Mouse (Mus musculus) limb, embryonic 15.5 days (tissue): Measurements from ENCODE around the gene Tm4sf4. TPM values are rescaled to one million over a fixed set of nuclear protein-coding genes. Genes with fewer than 3 reads are reported as not detected.

Source experiments
- ATAC-seq: fragments of 200-750 bp; cut with Nextera tagmentation; 2 replicates; pipeline ENCODE4 v1.8.0; 2017; ENCODE audit warnings: low read depth, moderate TSS enrichment; ENCODE audit not compliant: insufficient number of reproducible peaks, low FRiP score, low TSS enrichment
- H3K27ac ChIP-seq: fragments of 300-500 bp; sonication (generic); 2 replicates; pipeline ENCODE4 v1.5.1; 2015; ENCODE audit warnings: moderate library complexity, mild to moderate bottlenecking, inconsistent platforms
- H3K27me3 ChIP-seq: fragments of 300-500 bp; sonication (generic); 2 replicates; pipeline ENCODE4 v1.6.1; 2015; ENCODE audit warnings: inconsistent platforms
- H3K36me3 ChIP-seq: fragments of 300-500 bp; sonication (generic); 2 replicates; pipeline ENCODE4 v1.6.1; 2015; ENCODE audit warnings: inconsistent platforms
- H3K4me1 ChIP-seq: fragments of 300-500 bp; sonication (generic); 2 replicates; pipeline ENCODE4 v1.6.1; 2015; ENCODE audit warnings: inconsistent platforms
- H3K4me2 ChIP-seq: fragments of 300-500 bp; sonication (generic); 2 replicates; pipeline ENCODE4 v1.6.1; 2015; ENCODE audit warnings: mild to moderate bottlenecking, inconsistent platforms
- H3K4me3 ChIP-seq: fragments of 300-500 bp; sonication (generic); 2 replicates; pipeline ENCODE4 v1.5.1; 2015; ENCODE audit warnings: mild to moderate bottlenecking, inconsistent platforms
- H3K9ac ChIP-seq: fragments of 300-500 bp; sonication (generic); 2 replicates; pipeline ENCODE4 v1.6.1; 2015; ENCODE audit warnings: inconsistent platforms
- H3K9me3 ChIP-seq: fragments of 300-500 bp; sonication (generic); 2 replicates; pipeline ENCODE4 v1.6.1; 2016; ENCODE audit warnings: inconsistent platforms
- WGBS: fragments of 180-500 bp; shearing (Covaris S2); methylation state at CpG from one replicate; pipeline ENCODE4 v1.1.7; 2015; 5-methylcytosine and 5-hydroxymethylcytosine counted together
- polyA plus RNA-seq: library from polyadenylated mRNA; unstranded; fragments of >200 nt; fragmentation: Nextera tagmentation; extraction: Ambion mirVana; gene quantifications from 2 replicates; pipeline ENCODE4 v1.2.1, GENCODE M21; 2015

The Tm4sf4 gene
- polyA plus RNA-seq, 1 experiment from 2014 or later = 0.38 TPM

GRCm38 (mm10) chr3:57440956-57441355 lies 15.8 kb downstream of the Tm4sf4 start:
- Histone ChIP-seq H3K9me3 (no peaks in the 10 kb centered on the region), H3K9ac (no peak overlapping the region), H3K4me1 (0 out of 2 replicates have a peak, but pooled peaks cover 4% of the 10 kb centered on the region), H3K36me3 (no peaks in the 10 kb centered on the region), H3K27ac (no peak overlapping the region), H3K27me3 (no peaks in the 10 kb centered on the region), H3K4me3 (no peak overlapping the region), H3K4me2 (no peak overlapping the region)
- 41% methylated on average over 3 of the region's 3 CpGs for WGBS
- ATAC-seq = no peak

- Histone ChIP-seq H3K27me3 (no peaks in the 10 kb centered on the region), H3K4me1 (peaks cover 7% of the 10 kb centered on the region; the same call in 1 of the 2 replicates), H3K27ac (no peak overlapping the region; the same call in 1 of the 2 replicates), H3K9ac (no peak overlapping the region), H3K36me3 (no peaks in the 10 kb centered on the region), H3K4me2 (no peak overlapping the region), H3K9me3 (no peaks in the 10 kb centered on the region), H3K4me3 (no peak overlapping the region)
- ATAC-seq = no peak
- WGBS = 39% methylated on average over 3 of the region's 3 CpGs
These were observed 20.6 kb downstream of the Tm4sf4 start for GRCm38 (mm10) chr3:57445706-57446105.

- no peak for ATAC-seq
- Histone ChIP-seq H3K27me3 (no peaks in the 10 kb centered on the region), H3K27ac (no peak overlapping the region), H3K9me3 (no peaks in the 10 kb centered on the region), H3K4me2 (no peak overlapping the region), H3K4me1 (peaks cover 7% of the 10 kb centered on the region; the same call in 1 of the 2 replicates), H3K36me3 (no peaks in the 10 kb centered on the region), H3K4me3 (no peak overlapping the region), H3K9ac (no peak overlapping the region)
- WGBS = 34% methylated on average over 1 of the region's 1 CpGs
These were observed 22.8 kb downstream of the Tm4sf4 start for GRCm38 (mm10) chr3:57447889-57448288.

- Histone ChIP-seq H3K9ac (no peak overlapping the region), H3K4me2 (no peak overlapping the region), H3K36me3 (no peaks in the 10 kb centered on the region), H3K9me3 (no peaks in the 10 kb centered on the region), H3K4me1 (peaks cover 7% of the 10 kb centered on the region; the same call in 1 of the 2 replicates), H3K27me3 (no peaks in the 10 kb centered on the region), H3K4me3 (no peak overlapping the region), H3K27ac (no peak overlapping the region)
- 28% methylated on average over 5 of the region's 5 CpGs for WGBS
- ATAC-seq = no peak
These were observed 23.3 kb downstream of the Tm4sf4 start for GRCm38 (mm10) chr3:57448445-57448844.

- Histone ChIP-seq H3K9ac (no peak overlapping the region), H3K36me3 (peaks cover 50% of the 10 kb centered on the region), H3K27me3 (no peaks in the 10 kb centered on the region), H3K4me2 (no peak overlapping the region), H3K4me1 (no peaks in the 10 kb centered on the region), H3K9me3 (no peaks in the 10 kb centered on the region), H3K27ac (no peak overlapping the region), H3K4me3 (no peak overlapping the region)
- no peak for ATAC-seq
- 38% methylated on average over 11 of the region's 11 CpGs for WGBS
These were observed 33.5 kb downstream of the Tm4sf4 start for GRCm38 (mm10) chr3:57458652-57459051.

GRCm38 (mm10) chr3:57463302-57463701 lies 38.2 kb downstream of the Tm4sf4 start:
- Histone ChIP-seq H3K4me1 (no peaks in the 10 kb centered on the region), H3K36me3 (peaks cover 38% of the 10 kb centered on the region), H3K9me3 (no peaks in the 10 kb centered on the region), H3K27me3 (no peaks in the 10 kb centered on the region), H3K4me2 (no peak overlapping the region), H3K4me3 (no peak overlapping the region), H3K27ac (no peak overlapping the region), H3K9ac (no peak overlapping the region)
- 93% methylated on average over 4 of the region's 4 CpGs for WGBS
- no peak for ATAC-seq

- H3K27ac ChIP-seq = no peak overlapping the region
- no peak overlapping the region for H3K4me3 ChIP-seq
- 59% methylated on average over 3 of the region's 3 CpGs for WGBS
- ATAC-seq = no peak
- peaks cover 15% of the 10 kb centered on the region for H3K4me1 ChIP-seq
- peaks cover 20% of the 10 kb centered on the region for H3K36me3 ChIP-seq
- H3K9me3 ChIP-seq = no peaks in the 10 kb centered on the region
- no peak overlapping the region for H3K9ac ChIP-seq
- no peak overlapping the region for H3K4me2 ChIP-seq
- no peaks in the 10 kb centered on the region for H3K27me3 ChIP-seq
These were observed 41.2 kb downstream of the Tm4sf4 start for GRCm38 (mm10) chr3:57466289-57466688.

GRCm38 (mm10) chr3:57469325-57469724 lies 44.2 kb downstream of the Tm4sf4 start:
- WGBS = 93% methylated on average over 3 of the region's 3 CpGs
- no peak for ATAC-seq
- no peak overlapping the region for H3K9ac ChIP-seq

GRCm38 (mm10) chr3:57470326-57470725 lies 45.2 kb downstream of the Tm4sf4 start:
- H3K27me3 ChIP-seq = no peaks in the 10 kb centered on the region
- H3K4me3 ChIP-seq = 0 out of 2 replicates have a peak overlapping the region, but pooled peaks have one; percentile 17
- peak overlapping the region; percentile 37 for H3K4me2 ChIP-seq
- peak; percentile 56; the same call in 1 of the 2 replicates for ATAC-seq
- peaks cover 31% of the 10 kb centered on the region for H3K4me1 ChIP-seq
- H3K36me3 ChIP-seq = no peaks in the 10 kb centered on the region
- 6% methylated on average over 5 of the region's 5 CpGs for WGBS
- H3K9me3 ChIP-seq = no peaks in the 10 kb centered on the region
- no peak overlapping the region for H3K9ac ChIP-seq
- H3K27ac ChIP-seq = peak overlapping the region; percentile 91

More at GRCm38 (mm10) chr3:57469325-57469724, 44.2 kb downstream of the Tm4sf4 start:
- no peaks in the 10 kb centered on the region for H3K9me3 ChIP-seq
- peaks cover 31% of the 10 kb centered on the region for H3K4me1 ChIP-seq
- no peaks in the 10 kb centered on the region for H3K27me3 ChIP-seq
- no peak overlapping the region for H3K4me3 ChIP-seq
- no peak overlapping the region for H3K4me2 ChIP-seq
- no peak overlapping the region for H3K27ac ChIP-seq
- no peaks in the 10 kb centered on the region for H3K36me3 ChIP-seq

GRCm38 (mm10) chr3:57470981-57471601 lies 46.0 kb downstream of the Tm4sf4 start:
- H3K4me2 ChIP-seq = peak overlapping the region; percentile 37
- 0 out of 2 replicates have a peak, but pooled peaks cover 2% of the 10 kb centered on the region for H3K36me3 ChIP-seq
- H3K4me3 ChIP-seq = peak overlapping the region; percentile 17
- peak overlapping the region; percentile 91 for H3K27ac ChIP-seq
- no peaks in the 10 kb centered on the region for H3K9me3 ChIP-seq
- no peak overlapping the region for H3K9ac ChIP-seq
- H3K4me1 ChIP-seq = peaks cover 31% of the 10 kb centered on the region
- no peaks in the 10 kb centered on the region for H3K27me3 ChIP-seq
- WGBS = 8% methylated on average over 15 of the region's 15 CpGs
- peak; percentile 66 for ATAC-seq

GRCm38 (mm10) chr3:57472407-57472806 lies 47.3 kb downstream of the Tm4sf4 start:
- Histone ChIP-seq H3K4me1 (peaks cover 31% of the 10 kb centered on the region), H3K4me2 (no peak overlapping the region), H3K27ac (peak overlapping the region; percentile 62; the same call in 1 of the 2 replicates), H3K9me3 (no peaks in the 10 kb centered on the region), H3K4me3 (no peak overlapping the region), H3K36me3 (peaks cover 14% of the 10 kb centered on the region), H3K27me3 (no peaks in the 10 kb centered on the region), H3K9ac (no peak overlapping the region)
- no peak for ATAC-seq
- 36% methylated on average over 4 of the region's 4 CpGs for WGBS

- H3K9me3 ChIP-seq = no peaks in the 10 kb centered on the region
- H3K9ac ChIP-seq = no peak overlapping the region
- no peak overlapping the region for H3K4me3 ChIP-seq
- H3K27ac ChIP-seq = no peak overlapping the region
- H3K36me3 ChIP-seq = peaks cover 14% of the 10 kb centered on the region
- ATAC-seq = no peak
- peaks cover 31% of the 10 kb centered on the region for H3K4me1 ChIP-seq
- 94% methylated on average over 8 of the region's 8 CpGs for WGBS
- no peak overlapping the region for H3K4me2 ChIP-seq
- no peaks in the 10 kb centered on the region for H3K27me3 ChIP-seq
These were observed 49.3 kb downstream of the Tm4sf4 start for GRCm38 (mm10) chr3:57474421-57474820.
